Mouse (Mus musculus) right cerebral cortex, adult 2 months (tissue): ENCODE measurements around the gene Vmn1r116.
"Not testable (repeated sequence)": the region's sequence is repeated elsewhere in the genome, so short reads cannot be mapped to it uniquely, and the experiment has no call there.

Experiments
- DNase-seq, 2 experiments: peaks; one replicate each; pipeline ENCODE4 v3.0.0; 2021 to 2022; ENCODE audit warnings: low spot score in 2 of 2

Vmn1r116 gene

DNA sequence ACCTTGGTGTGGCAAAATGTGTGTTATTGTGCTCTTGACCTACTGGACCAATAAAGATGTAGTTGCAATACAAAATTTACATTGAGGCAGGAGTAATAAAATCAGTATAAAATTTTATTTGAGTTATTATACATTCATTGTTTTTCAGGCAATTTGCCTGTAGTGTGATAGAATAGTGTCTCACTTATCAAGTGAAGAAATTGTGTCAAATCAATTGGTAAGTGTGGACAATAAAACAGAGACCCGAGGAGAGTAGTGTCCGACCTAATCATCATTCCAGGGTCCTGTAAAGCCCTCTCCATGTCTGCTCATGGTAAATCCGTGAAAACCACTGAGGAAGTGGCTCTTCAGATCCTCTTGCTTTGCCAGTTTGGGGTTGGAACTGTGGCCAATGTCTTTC, at the start of gene Vmn1r116:
Vmn1r116 (plus strand) TSS at position 301 of the 400 bp plus-strand sequence.
- not testable (repeated sequence) for DNase-seq

DNA sequence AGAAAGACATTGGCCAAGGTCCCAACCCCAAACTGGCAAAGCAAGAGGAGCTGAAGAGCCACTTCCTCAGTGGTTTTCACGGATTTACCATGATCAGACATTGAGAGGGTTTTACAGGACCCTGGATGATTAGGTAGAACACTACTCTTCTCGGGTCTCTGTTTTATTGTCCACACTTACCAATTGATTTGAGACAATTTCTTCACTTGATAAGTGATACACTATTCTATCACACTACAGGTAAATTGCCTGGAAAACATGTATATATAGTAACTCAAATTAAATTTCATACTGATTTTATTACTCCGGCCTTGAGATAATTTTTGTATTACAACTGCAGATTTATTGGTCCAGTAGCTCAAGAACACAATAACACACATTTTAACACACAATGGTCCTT, 27.2 kb upstream of the Vmn1r116 start, which contains the start of gene Vmn1r115:
Vmn1r115 (minus strand) TSS at position 101 of the 400 bp plus-strand sequence.
- not testable (repeated sequence) for DNase-seq

DNA sequence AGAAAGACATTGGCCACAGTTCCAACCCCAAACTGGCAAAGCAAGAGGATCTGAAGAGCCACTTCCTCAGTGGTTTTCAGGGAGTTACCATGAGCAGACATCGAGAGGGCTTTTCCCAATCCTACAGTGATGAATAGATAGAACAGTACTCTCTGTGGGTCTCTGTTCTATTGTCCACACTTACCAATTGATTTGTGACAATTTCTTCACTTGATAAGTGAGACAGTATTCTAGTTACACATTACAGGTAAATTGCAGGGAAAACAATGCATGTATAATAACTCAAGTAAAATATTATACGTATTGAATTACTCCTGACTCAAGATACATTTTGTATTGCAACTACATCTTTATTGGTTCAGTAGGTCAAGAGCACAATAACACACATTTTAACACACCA, 12.0 kb downstream of the Vmn1r116 start, which contains the start of gene Vmn1r117:
Vmn1r117 (minus strand) TSS at position 101 of the 400 bp plus-strand sequence.
- not testable (repeated sequence) for DNase-seq

DNA sequence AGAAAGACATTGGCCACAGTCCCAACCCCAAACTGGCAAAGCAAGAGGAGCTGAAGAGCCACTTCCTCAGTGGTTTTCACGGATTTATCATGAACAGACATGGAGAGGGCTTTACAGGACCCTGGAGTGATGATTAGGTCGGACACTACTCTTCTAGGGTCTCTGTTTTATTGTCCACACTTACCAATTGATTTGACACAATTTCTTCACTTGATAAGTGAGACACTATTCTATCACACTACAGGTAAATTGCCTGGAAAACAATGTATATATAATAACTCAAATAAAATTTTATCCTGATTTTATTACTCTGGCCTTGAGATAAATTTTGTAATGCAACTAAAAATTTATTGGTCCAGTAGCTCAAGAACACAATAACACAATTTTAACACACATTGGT, 40.2 kb downstream of the Vmn1r116 start, which contains the start of gene Vmn1r118:
Vmn1r118 (minus strand) TSS at position 101 of the 400 bp plus-strand sequence.
- not testable (repeated sequence) for DNase-seq
